Mouse (Mus musculus) heart, postnatal 10 days (tissue): ENCODE measurements around the gene Arcn1. TPM values are rescaled to one million over a fixed set of nuclear protein-coding genes. Genes with fewer than 3 reads are reported as not detected.

ENCODE experiments used
- DNase-seq, 2 experiments: peaks; one replicate each; pipeline ENCODE4 v3.0.0; 2021
- intact Hi-C: fragments of 180-260 bp; cut with DNase I; formaldehyde crosslinking; loops from one replicate; pipeline ENCODE4 v1.15.1; 2025
- total RNA-seq, 2 experiments: library from RNA; stranded (reverse); gene quantifications; 2 replicates each; pipeline ENCODE4 v1.2.3; 2021

The Arcn1 gene
- total RNA-seq, 2 experiments from 2014 or later: 103 to 114 TPM

DNA sequence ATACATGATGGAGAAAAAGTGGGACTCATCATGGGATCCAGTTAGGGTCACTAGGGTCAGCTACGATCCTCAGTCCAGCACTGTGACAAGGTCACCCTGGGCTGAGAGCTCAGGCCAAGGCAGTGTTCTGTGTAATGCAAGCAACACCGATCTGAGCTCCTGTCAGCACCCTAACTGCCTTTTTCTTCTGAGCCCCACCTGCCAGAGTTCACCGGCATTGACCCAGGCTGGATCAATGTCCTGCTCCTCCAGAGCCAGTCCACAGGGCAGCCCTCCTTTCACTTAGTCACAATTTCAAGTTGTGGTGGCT is 45.8 kb downstream of the Arcn1 start:
- DNase-seq: peak; percentile 69 to 72
- intact Hi-C loops: no loop called here

DNA sequence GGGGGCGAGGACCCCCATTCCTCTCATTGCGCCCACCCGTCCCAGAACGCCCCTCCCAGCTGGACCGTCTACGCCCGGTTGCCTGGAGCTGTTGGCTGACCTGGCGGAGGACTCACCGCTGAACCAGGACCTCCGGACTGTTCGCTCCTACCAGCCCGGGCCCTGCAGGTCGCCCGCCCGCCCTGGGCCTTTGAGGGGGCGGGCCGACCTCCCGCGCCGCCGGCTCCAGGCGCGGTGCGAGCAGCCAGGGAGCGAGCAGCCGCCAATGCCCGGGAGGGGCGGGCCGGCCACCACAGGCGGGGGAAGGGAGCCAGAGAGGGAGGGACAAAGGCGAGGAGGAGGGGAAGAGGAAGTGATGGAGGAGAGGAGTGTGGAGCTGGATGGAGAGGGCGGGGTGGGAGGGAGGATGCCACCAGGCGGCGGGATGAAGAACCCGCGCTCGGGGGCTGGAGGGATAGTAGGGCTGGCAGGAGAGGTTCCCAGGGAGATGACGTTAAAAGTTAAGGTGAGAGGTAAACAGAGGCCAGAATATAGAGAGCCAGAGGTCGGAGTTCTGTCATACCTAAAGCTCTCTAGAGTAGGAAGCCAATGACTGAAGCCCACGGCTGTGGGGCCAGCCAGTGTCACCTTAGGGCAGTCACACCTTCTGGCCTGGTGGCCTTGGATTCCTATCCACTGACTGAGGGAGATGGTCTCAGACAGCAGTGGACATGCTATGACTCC is 46.3 kb downstream of the Arcn1 start:
- DNase-seq: peak; percentile 94 to 95
- intact Hi-C loops: no loop called here

DNA sequence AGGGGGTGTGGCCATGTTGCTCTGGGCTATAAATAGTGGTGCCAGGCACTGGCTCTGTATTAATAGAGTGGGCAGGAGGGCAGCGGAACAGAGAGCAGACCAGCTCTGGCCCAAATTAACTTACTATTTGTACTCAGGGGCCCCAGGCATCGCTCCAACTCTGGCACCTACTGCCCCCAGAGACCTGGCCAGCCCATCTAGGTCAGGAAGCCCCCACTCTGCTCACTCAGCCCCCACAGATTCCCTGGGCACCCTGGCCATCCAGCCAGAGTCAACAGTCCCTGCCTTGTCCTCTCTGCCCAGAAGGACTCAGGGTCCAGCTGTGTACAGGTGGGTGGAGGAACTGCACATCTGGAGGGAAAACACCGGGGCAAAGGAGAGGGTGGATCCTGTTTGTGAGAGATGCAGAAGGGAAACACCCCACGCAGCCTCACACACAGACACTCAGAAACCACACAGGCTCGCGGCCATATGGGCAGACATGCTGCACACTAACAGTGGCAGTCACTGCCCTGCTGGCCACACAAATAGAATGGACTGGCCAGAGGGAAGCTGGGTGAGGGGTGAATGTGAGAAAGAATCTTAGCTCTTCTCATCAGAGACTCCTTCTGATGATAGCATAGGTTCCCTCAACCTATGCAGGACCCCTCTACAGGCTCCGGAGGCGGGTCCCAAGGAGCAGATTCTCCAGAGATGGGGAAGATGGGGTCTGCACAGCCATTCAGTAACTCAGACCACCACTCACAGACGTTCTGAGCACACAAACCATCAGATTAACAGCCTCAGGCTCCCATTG is 47.1 kb downstream of the Arcn1 start:
- intact Hi-C loops: no loop called here
- DNase-seq: peak; percentile 66 to 68

DNA sequence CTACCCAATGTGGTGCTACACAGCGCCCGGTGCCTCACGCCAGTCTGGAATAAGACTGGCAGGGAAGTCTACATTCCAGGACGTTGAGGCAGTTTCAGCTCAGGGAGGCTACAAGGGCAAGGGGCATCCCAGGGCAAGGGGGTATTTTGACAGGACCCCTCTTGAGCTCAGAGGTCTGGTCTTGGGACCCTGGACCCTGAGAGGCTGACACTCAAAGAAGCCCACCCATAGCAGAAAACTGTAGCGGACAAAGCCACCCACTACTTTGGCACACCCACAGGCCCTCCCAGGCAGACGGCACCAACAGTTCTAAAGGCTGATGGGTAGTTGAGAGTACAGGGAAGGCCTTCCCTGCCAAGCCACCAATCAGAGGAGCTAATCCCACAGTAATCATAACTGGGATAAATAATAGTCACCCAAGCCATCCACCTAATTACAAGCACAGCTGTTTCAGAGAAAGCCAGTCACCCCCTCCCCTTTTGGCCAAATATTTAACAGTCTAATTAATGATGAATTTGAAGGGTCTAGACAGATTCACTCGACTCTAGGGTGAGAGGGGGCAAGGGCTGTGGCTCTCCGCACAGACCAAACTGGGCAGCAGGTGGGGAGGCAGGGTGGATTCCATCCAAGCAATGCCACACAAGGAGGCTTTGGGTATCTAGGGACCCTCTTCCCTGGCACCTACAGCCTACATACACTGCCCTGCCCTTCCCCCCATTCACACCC is 47.9 kb downstream of the Arcn1 start:
- DNase-seq: peak in 1 of 2 experiments; percentile 53

DNA sequence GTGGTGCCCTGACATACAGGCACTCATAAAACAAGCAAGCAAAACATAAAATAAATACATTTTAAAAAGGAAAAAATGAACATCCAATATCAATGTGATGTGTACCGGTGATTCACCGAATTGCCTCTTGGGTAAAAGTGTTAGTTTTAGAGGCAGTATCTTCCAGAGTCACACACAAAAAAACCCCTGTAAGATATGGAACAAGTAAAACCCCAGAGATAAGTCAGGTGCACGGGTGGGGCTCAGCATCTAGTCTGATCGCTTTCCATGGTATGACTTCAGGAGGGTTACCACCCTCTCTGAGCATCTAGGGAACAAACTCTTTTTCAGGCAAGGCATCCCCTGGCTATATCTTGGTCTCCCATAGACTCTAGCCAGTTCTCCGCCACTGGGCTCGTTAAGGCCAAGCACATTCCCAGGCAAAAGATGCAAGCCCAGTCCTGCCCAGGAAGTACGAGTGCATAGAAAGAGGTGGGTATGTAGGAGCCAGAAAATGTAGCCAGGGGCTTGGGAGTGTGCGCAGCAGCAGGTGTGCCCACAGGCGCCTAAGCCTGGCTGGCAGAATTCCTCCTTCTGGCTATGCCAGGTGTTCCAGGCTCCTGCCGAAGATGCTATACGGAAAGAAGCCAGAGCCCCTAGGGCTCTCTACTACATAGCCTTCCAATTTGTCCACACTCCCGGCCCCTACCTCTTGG is 48.6 kb downstream of the Arcn1 start:
- no peak for DNase-seq
- intact Hi-C loops: no loop called here

More for the DNA sequence above, 47.9 kb downstream of the Arcn1 start:
- intact Hi-C loops: no loop called here

DNA sequence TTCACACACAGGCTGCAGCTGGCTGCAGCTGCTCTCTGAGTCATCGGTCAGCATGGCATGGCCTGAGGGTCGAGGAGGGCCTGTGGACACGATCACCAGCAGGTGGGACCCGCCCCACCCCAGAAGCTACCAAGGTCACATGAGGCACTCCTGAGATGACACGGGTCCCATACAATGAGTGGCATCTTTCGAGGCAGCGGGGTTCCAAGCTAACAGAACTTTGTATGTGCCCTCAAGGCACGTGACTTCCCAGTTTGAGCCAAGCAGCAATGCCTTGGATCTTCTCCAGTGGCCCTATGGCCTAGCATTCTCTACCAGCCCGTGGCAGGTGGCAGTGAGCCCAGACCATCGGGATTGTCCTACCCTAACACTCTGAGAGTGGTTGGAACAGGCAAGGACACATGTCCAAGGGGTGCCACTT is 49.8 kb downstream of the Arcn1 start:
- intact Hi-C loops: no loop called here
- DNase-seq: peak; percentile 92 to 94

DNA sequence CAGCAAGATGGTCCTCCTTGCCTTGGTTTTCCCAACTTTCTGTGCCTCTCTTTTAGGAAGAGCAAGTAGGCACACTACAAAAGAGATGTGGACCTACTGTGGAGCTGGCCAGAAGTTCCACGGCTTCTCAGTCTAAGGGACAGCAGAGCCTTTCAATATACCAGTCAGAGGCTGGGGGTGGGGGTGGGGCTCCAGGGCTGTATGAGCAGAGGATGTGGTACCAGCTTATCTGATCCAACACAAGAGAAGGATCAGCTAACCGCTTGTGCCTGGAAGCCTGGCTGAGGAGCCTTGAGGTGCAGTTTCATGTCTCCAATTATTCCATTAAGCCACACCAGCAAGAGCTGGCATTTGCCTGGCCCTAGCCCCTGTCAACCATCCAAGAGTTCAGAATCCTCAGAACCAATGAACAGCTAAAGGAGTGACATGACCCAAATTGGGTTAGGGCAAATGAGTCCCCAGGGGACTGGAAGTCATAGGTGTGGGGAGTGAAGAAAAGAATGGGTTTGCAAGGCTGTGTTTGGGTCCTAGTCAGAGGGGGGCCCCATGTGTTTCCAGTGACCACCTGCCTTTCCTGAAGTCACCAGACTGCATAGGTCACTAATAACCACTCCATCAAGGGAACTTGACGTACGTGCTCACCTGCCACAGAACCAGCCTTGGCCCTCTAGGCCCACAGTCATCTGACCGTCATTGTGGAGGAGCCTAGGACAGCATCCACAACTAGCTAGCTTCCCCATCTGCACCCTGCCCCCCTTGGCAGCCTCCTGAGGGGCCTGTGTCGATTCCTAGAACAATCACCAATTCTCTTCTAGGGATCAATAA is 50.4 kb downstream of the Arcn1 start:
- intact Hi-C loops: no loop called here

DNA sequence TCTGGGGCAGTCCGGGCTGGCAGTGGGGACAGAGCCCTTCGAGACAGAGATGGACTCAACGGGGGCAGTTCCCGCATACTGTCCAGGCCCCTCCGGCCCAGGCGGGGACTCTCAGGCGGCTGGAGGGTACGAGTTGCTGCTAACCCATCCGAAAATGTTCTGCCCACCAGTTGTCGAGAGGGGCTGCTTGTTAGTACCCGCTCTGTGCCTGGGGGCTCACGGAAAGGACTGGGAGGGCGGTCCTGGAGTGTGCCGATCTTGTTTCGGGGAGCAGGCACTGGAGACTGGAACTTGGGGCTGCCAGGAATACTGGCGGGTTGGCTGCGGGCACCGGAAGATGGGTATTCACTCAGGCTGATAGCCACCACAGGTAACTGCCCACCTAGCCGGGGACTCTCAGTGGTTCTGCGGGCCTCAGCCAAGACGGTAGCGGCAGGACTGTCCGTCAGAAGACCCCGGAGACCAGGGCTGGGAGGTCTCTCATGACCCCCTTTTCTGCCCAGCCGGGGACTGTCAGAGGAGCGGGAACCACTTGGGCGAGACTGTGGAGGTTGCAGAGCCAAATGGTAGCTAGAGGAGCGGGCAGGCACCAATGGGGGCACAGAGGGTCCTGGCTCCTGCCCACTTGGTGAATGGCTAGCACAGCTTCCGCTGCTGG is 51.8 kb downstream of the Arcn1 start:
- intact Hi-C loops: no loop called here
- DNase-seq: no peak

More for the DNA sequence above, 50.4 kb downstream of the Arcn1 start:
- no peak for DNase-seq

DNA sequence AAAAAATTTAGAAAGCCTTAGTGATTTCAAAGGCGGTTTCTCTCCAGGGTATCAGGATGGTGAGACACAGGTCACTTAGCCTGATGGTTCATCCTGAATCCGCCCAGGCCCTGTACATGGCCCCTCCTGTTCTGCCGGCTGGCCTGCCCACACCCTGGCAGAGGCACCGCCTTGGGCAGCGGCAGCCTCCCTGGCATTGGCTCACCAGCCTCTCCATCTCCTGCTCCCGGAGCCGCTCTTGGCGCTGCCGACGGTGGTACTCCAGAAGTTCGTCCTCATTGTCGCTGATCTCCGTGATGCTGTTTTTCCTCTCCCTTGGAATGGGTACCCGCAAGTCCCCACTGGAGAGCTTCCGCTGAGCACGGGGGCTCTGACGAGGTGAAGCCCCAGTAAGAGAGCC is 52.5 kb downstream of the Arcn1 start:
- no peak for DNase-seq
- intact Hi-C loops: no loop called here

DNA sequence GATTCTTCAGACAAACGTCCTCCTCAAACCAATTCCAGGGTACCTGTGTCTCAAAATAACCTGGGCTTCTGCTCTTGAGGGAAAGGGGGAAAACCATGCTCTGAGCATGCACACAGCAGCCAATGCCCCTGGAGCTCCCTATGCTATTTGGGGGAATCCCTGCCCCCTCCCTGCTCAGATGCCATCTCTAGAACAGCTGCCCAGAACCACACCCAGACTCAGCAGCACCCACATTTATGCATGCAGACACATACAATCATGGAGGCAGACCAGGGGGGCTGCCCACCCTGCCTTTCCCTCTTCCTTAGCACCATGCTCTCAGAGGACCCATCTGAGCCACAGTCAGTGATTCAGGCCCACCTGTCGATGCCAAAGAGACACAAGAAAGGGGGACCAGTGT is 54.1 kb downstream of the Arcn1 start:
- DNase-seq: no peak
- intact Hi-C loops: no loop called here

DNA sequence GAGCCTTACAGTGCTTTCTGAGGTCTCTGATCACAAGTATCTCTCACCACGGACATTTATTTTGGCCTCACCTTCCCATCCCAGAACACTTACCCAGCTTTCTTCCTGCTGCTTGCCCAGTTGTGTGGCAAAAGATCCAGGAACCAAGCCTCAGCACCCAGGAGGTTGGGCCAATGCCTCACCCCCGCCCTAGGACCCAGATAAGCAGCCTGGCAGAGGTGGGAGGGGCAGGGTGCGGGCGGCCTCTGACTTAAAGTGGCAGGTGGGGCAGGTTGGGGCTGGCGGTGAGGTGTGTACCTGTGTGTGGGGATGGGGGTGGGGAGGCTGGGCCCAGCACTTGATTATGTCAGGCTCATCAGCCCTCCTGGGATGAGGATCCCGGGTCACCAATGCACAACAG is 54.6 kb downstream of the Arcn1 start:
- no peak for DNase-seq
- intact Hi-C loops: no loop called here

DNA sequence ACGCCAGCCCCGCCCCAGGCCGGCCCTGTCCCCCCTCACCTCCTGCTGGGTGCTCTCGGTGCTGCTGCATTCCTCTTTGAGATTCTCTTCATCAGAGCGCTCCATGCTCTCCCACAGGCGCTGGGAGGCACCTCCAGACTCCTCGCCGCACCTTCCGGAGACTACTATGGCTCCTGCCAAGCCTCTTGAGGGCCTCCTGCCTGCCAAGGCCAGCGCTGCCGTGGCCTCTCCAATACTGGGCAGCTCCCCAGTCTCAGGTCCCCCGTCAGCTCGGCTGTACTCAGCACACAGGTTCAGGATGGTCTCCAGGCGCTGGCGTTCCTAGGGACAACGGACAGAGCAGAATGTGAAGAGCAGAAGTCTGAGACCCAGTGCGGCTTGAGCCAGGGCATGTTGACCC is 56.0 kb downstream of the Arcn1 start:
- DNase-seq: no peak
- intact Hi-C loops: no loop called here

DNA sequence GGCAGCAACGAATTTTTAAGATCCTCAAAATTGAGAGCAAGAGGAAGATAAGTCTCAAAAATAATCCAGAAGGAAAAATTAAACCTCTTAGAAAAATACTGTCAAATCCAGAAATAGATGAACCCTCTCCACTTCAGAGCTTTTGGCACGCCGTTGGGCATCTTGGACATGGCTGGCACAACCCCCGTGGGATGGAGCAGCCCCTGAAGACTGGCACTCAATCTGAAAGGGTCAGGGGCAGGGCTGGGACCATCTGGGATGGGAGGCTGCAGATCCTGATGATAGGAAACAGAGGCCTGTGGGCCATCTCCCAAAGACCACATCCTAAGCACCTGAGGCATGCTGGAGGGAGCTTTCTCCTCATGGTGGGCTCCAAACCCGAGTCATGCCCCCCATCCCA is 57.4 kb downstream of the Arcn1 start:
- intact Hi-C loops: no loop called here
- no peak for DNase-seq

DNA sequence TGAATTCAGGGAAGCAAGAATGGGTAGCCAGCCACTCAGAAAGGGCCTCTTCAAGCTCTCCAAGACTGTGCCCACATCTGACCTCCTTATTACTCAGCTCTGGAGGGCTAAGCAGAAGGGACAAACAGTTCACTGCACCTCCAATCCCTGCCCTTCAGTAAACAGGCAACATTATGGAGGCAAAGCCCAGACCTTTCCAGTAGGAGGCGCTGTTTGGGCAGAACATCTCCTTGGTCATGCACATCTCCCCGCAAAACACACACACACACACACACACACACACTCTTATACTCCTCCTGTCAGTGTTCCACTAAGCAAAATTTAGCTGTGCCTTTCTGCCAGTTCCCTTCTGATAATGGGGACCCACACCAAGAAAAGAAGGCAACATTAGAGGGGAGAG is 58.0 kb downstream of the Arcn1 start:
- intact Hi-C loops: loop anchor here (5.0 kb wide), 1 partner anchor 38 kb away; no protein-coding TSS in a partner anchor
- peak in 1 of 2 experiments; percentile 70 for DNase-seq

DNA sequence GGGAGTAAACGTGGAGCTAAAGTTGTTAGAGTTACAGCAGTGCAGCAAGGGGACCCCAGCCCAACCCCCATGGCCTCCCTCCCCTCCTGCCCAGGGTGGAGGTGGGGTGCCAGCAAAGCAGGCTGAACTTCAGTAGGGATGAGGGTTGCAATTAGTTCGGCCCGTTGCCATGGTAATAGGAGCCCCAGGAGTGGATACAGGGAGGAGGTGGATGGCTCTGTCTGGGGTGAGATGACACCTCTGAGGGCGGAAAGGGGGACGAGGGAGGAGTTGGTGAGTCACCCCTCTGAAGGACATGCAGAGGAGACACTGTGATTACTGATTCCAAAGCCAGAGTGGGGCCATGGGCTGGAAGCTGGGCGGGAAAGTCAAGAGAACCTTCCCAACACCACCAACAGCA is 58.7 kb downstream of the Arcn1 start:
- DNase-seq: no peak
- intact Hi-C loops: loop anchor here (5.0 kb wide), 1 partner anchor 38 kb away; no protein-coding TSS in a partner anchor

DNA sequence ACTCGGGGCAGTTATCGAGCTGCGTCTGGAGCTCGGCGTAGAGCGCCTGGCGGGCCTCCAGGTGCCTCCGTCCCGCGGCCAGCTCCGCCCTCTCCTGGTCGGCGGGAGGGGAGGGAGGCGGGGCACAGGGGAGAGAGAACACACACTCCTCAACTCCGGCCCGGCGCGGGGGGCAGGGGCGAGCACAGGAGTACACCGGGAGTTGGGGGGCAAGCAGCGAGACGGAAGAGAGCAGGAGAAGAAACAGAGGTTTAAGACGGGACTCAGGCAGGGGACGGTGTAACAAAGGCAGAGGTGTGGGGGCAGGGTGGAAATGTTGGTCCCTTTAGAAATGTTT is 59.2 kb downstream of the Arcn1 start:
- peak; percentile 86 to 90 for DNase-seq
- intact Hi-C loops: loop anchor here (5.0 kb wide), 1 partner anchor 39 kb away; no protein-coding TSS in a partner anchor

DNA sequence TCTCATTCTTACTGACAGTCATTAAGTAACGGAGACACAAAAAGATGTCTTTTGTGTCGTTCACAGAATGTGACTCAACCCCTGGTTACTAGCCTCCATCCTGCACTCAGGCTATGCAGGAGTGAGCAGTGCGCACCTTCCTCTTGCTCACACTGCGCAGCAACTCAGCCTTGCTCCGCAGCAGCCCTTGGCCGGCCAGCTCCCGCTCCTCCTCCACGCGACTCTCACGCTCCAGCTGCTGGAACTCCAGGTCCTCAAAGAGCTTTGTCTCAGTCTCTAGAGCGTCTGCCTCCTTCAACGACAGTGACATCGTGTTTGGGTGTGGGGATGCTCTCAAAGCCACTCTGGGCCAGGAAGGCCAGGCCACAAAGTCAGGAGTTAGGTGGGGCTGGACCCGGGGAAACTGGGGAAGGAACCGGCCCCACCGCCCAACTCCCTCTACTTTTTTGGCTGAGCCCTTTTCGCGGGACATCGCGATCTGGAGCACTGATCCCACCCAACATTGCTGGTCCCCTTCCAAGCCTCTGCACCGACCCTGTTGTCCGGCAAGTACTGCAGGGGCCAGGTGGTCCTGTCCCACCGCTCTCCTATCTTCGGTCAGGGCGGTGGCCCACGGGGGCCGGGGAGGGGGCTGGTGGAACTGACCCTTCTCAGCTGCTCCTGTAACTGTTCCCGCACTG is 59.8 kb downstream of the Arcn1 start:
- no peak for DNase-seq
- intact Hi-C loops: loop anchor here (5.0 kb wide), 1 partner anchor 39 kb away; no protein-coding TSS in a partner anchor

DNA sequence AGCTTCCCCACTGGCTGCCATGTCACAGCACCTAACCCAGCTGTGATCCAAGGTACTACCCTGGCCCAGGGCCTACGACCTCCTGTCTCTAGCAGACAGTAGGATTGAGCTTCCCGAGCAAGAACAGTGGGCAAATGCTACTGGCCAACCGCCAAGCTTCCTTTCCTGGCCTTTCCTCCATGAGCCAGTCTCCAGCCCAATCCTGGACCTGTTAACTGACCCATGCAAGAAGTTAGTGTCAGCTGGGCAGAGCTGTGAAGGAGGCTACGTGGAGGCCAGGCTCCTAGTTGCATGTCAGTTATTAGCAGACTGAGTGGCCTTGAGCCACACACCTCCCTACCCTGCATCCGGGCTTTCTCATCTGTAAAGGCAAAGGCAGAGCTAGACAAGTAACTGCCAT is 67.9 kb downstream of the Arcn1 start:
- DNase-seq: no peak

DNA sequence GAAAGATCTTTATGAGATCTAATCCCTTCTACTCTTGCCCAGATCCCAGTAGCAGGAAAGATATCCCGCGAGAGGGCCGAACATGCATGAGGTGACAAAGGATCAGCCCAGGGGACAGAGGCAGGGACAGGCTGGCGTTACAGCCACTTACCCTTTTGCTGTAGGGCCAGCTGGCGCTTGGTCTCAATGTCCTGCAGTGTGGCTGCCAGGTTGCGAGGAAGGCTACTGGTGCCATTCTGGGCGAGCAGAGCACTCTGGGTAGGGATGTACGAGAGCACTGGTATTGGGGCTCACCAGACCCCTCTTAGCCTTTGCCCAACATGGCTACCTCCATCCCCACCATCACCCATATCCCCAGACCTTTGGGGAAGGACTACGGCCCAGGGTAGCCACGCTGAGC is 68.4 kb downstream of the Arcn1 start:
- intact Hi-C loops: no loop called here

More for the DNA sequence above, 67.9 kb downstream of the Arcn1 start:
- intact Hi-C loops: no loop called here

More for the DNA sequence above, 68.4 kb downstream of the Arcn1 start:
- DNase-seq: no peak
